Mouse (Mus musculus) kidney, postnatal 0 days (tissue): Measurements from ENCODE around the gene Sh3gl1. TPM values are rescaled to one million over a fixed set of nuclear protein-coding genes. Genes with fewer than 3 reads are reported as not detected.

ENCODE experiments used
- ATAC-seq: fragments of 200-750 bp; cut with Nextera tagmentation; replicated peaks from 2 replicates; pipeline ENCODE4 v1.8.0; 2017; ENCODE audit warnings: low read depth, moderate number of reproducible peaks, moderate TSS enrichment, moderate library complexity; ENCODE audit not compliant: low FRiP score
- DNase-seq: peaks from one replicate; pipeline ENCODE4 v3.0.0-alpha.2; 2016; ENCODE audit warnings: low spot score
- H3K27ac ChIP-seq: fragments of 300-500 bp; sonication (generic); 2 replicates; pipeline ENCODE4 v1.5.1; 2014; ENCODE audit warnings: mild to moderate bottlenecking
- H3K27me3 ChIP-seq: fragments of 300-500 bp; sonication (generic); 2 replicates; pipeline ENCODE4 v1.6.1; 2014; ENCODE audit warnings: low read length, mixed read lengths; ENCODE audit not compliant: insufficient read depth
- H3K36me3 ChIP-seq: fragments of 300-500 bp; sonication (generic); 2 replicates; pipeline ENCODE4 v1.6.1; 2014; ENCODE audit warnings: low read length, mixed read lengths; ENCODE audit not compliant: insufficient read depth
- H3K4me1 ChIP-seq: fragments of 300-500 bp; sonication (generic); replicated peaks from 2 replicates; pipeline ENCODE4 v1.6.1; 2014; ENCODE audit warnings: antibody characterized with exemption, low read length, mixed read lengths; ENCODE audit not compliant: insufficient read depth
- H3K4me2 ChIP-seq: fragments of 300-500 bp; sonication (generic); 2 replicates; pipeline ENCODE4 v1.6.1; 2014; ENCODE audit warnings: mild to moderate bottlenecking, low read length, moderate library complexity, mixed read lengths
- H3K4me3 ChIP-seq: fragments of 300-500 bp; sonication (generic); replicated peaks from 2 replicates; pipeline ENCODE4 v1.5.1; 2014; ENCODE audit warnings: low read depth, low read length
- H3K9ac ChIP-seq: fragments of 300-500 bp; sonication (generic); 2 replicates; pipeline ENCODE4 v1.6.1; 2014; ENCODE audit warnings: low read depth, low read length
- H3K9me3 ChIP-seq: fragments of 300-500 bp; sonication (generic); replicated peaks from 2 replicates; pipeline ENCODE4 v1.6.1; 2016; ENCODE audit warnings: low read length, inconsistent platforms, mixed read lengths
- CTCF ChIP-seq: IDR thresholded peaks from 2 replicates; pipeline ENCODE4 v1.5.1; 2016; ENCODE audit warnings: antibody characterized with exemption, low read depth, mild to moderate bottlenecking, moderate library complexity
- WGBS: fragments of 180-500 bp; shearing (Covaris S2); extraction: QIAGEN DNeasy Blood & Tissue Kit; methylation state at CpG from one replicate; pipeline ENCODE4 v1.1.7; 2014; 5-methylcytosine and 5-hydroxymethylcytosine counted together
- polyA plus RNA-seq: library from polyadenylated mRNA; unstranded; fragments of >200 nt; fragmentation: Nextera tagmentation; extraction: Ambion mirVana; gene quantifications from 2 replicates; pipeline ENCODE4 v1.2.1, GENCODE M21; 2015

Sh3gl1 gene
- polyA plus RNA-seq, 1 experiment from 2014 or later, result 115 TPM

DNA sequence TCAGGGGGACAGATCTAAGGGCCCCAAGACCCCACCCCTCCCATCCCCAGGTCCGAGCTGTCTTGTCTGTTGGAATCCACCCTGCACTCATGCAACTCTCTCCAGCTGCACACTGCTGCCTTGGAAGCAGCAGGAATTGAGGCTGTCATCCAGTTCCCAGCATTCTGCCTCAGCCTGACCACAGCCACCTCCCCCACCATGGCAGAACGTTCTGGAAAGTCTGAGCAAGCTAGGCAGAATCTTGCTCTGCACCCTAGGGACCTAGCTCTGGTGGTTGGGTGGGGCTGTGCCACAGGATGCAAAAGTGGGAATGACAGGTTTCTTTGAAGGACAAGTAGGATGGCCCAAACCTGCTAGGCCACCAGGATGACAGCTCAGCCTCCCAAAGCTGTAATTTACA, 12.0 kb downstream of the Sh3gl1 start:
- H3K27me3 ChIP-seq, result no peaks in the 10 kb centered on the region
- WGBS, result 64% methylated on average over 2 of the region's 2 CpGs

GRCm38 (mm10) chr17:56023386-56023785, 13.0 kb downstream of the Sh3gl1 start:
- WGBS, result 72% methylated on average over 5 of the region's 5 CpGs
- no peaks in the 10 kb centered on the region for H3K9me3 ChIP-seq
- ATAC-seq (no peak), DNase-seq (no peak)
- H3K4me3 ChIP-seq, result no peak overlapping the region
- H3K36me3 ChIP-seq, result peaks cover 19% of the 10 kb centered on the region
- no peak for TF ChIP-seq CTCF
- H3K27me3 ChIP-seq, result no peaks in the 10 kb centered on the region
- peaks cover 5% of the 10 kb centered on the region; the same call in 1 of the 2 replicates for H3K4me1 ChIP-seq
- H3K9ac ChIP-seq, result no peak overlapping the region
- H3K27ac ChIP-seq, result peak overlapping the region; percentile 8; the same call in 1 of the 2 replicates
- H3K4me2 ChIP-seq, result no peak overlapping the region

More for the DNA sequence above, 12.0 kb downstream of the Sh3gl1 start:
- ATAC-seq (no peak), DNase-seq (no peak)
- no peak for TF ChIP-seq CTCF
- Histone ChIP-seq H3K4me3 (no peak overlapping the region), H3K9me3 (no peaks in the 10 kb centered on the region), H3K9ac (no peak overlapping the region), H3K27ac (no peak overlapping the region), H3K4me1 (peaks cover 5% of the 10 kb centered on the region; the same call in 1 of the 2 replicates), H3K4me2 (no peak overlapping the region), H3K36me3 (0 out of 2 replicates have a peak, but pooled peaks cover 9% of the 10 kb centered on the region)

- DNase-seq (no peak), ATAC-seq (no peak)
- no peaks in the 10 kb centered on the region for H3K9me3 ChIP-seq
- H3K4me3 ChIP-seq, result no peak overlapping the region
- no peak for TF ChIP-seq CTCF
- WGBS, result 72% methylated on average over 4 of the region's 4 CpGs
- peaks cover 5% of the 10 kb centered on the region; the same call in 1 of the 2 replicates for H3K4me1 ChIP-seq
- H3K9ac ChIP-seq, result no peak overlapping the region
- H3K27me3 ChIP-seq, result no peaks in the 10 kb centered on the region
- peaks cover 23% of the 10 kb centered on the region for H3K36me3 ChIP-seq
- H3K27ac ChIP-seq, result no peak overlapping the region
- H3K4me2 ChIP-seq, result no peak overlapping the region
Measured at GRCm38 (mm10) chr17:56022989-56023290, 13.5 kb downstream of the Sh3gl1 start.

GRCm38 (mm10) chr17:56022131-56022988, 14.1 kb downstream of the Sh3gl1 start:
- no peak for DNase-seq
- Histone ChIP-seq H3K9me3 (no peaks in the 10 kb centered on the region), H3K27me3 (no peaks in the 10 kb centered on the region), H3K36me3 (peaks cover 28% of the 10 kb centered on the region), H3K27ac (0 out of 2 replicates have a peak overlapping the region, but pooled peaks have one; percentile 19), H3K4me1 (peaks cover 5% of the 10 kb centered on the region; the same call in 1 of the 2 replicates), H3K9ac (no peak overlapping the region), H3K4me2 (no peak overlapping the region), H3K4me3 (no peak overlapping the region)
- ATAC-seq, result no peak
- no peak for TF ChIP-seq CTCF
- 62% methylated on average over 2 of the region's 2 CpGs for WGBS

- no peaks in the 10 kb centered on the region for H3K27me3 ChIP-seq
- ATAC-seq, result no peak
- no peak overlapping the region for H3K9ac ChIP-seq
- WGBS, result 84% methylated on average over 4 of the region's 4 CpGs
- H3K4me2 ChIP-seq, result no peak overlapping the region
- peaks cover 38% of the 10 kb centered on the region for H3K36me3 ChIP-seq
- peak; percentile 7; the same call in 1 of the 2 replicates for TF ChIP-seq CTCF
- H3K4me3 ChIP-seq, result no peak overlapping the region
- H3K4me1 ChIP-seq, result no peaks in the 10 kb centered on the region; the same call in 1 of the 2 replicates
- no peaks in the 10 kb centered on the region for H3K9me3 ChIP-seq
- no peak overlapping the region for H3K27ac ChIP-seq
- no peak for DNase-seq
Measured at GRCm38 (mm10) chr17:56021161-56021910, 15.1 kb downstream of the Sh3gl1 start.

- Histone ChIP-seq H3K27ac (no peak overlapping the region), H3K9me3 (no peaks in the 10 kb centered on the region), H3K4me2 (no peak overlapping the region), H3K4me1 (no peaks in the 10 kb centered on the region; the same call in 1 of the 2 replicates), H3K36me3 (peaks cover 46% of the 10 kb centered on the region), H3K4me3 (no peak overlapping the region), H3K27me3 (no peaks in the 10 kb centered on the region), H3K9ac (no peak overlapping the region)
- WGBS, result 79% methylated on average over 6 of the region's 6 CpGs
- ATAC-seq, result no peak
- DNase-seq, result no peak
- no peak for TF ChIP-seq CTCF
Measured at GRCm38 (mm10) chr17:56020400-56021084, 15.9 kb downstream of the Sh3gl1 start.
